Mouse (Mus musculus): ENCODE measurements around the gene Csnk2a1. TPM values are rescaled to one million over a fixed set of nuclear protein-coding genes. Genes with fewer than 3 reads are reported as not detected.
"Not testable (repeated sequence)": the region's sequence is repeated elsewhere in the genome, so short reads cannot be mapped to it uniquely, and the experiment has no call there.

The Csnk2a1 gene
- total RNA-seq, 2 experiments from 2014 or later, result 98.3 to 101 TPM

GRCm38 (mm10) chr2:152240580-152240979, 13.9 kb downstream of the Csnk2a1 start:
- DNase-seq, result no peak

GRCm38 (mm10) chr2:152247213-152247612, 20.6 kb downstream of the Csnk2a1 start:
- no peak for DNase-seq

GRCm38 (mm10) chr2:152250511-152250910, 23.9 kb downstream of the Csnk2a1 start:
- DNase-seq, result no peak

GRCm38 (mm10) chr2:152259739-152260138, 33.1 kb downstream of the Csnk2a1 start:
- no peak for DNase-seq

GRCm38 (mm10) chr2:152273639-152274038, 47.0 kb downstream of the Csnk2a1 start:
- no peak for DNase-seq

GRCm38 (mm10) chr2:152281407-152281806, 54.8 kb downstream of the Csnk2a1 start:
- no peak for DNase-seq

GRCm38 (mm10) chr2:152287560-152287959, 60.9 kb downstream of the Csnk2a1 start:
- no peak for DNase-seq

- no peak for DNase-seq
Measured at GRCm38 (mm10) chr2:152288046-152288445, 61.4 kb downstream of the Csnk2a1 start.

GRCm38 (mm10) chr2:152289623-152290022, 63.0 kb downstream of the Csnk2a1 start:
- not testable (repeated sequence) for DNase-seq

GRCm38 (mm10) chr2:152292475-152292874, 65.8 kb downstream of the Csnk2a1 start:
- DNase-seq, result no peak

GRCm38 (mm10) chr2:152293179-152293726, 66.6 kb downstream of the Csnk2a1 start:
- no peak for DNase-seq

GRCm38 (mm10) chr2:152293727-152294475, 67.3 kb downstream of the Csnk2a1 start, which contains the start of gene Tbc1d20:
Tbc1d20 (plus strand) TSS chr2:152293828.
- DNase-seq, result peak; percentile 89 to 92

GRCm38 (mm10) chr2:152294541-152294940, 67.9 kb downstream of the Csnk2a1 start:
- no peak for DNase-seq

GRCm38 (mm10) chr2:152302862-152303261, 76.2 kb downstream of the Csnk2a1 start:
- no peak for DNase-seq

- DNase-seq, result no peak
Measured at GRCm38 (mm10) chr2:152303781-152304180, 77.1 kb downstream of the Csnk2a1 start.

GRCm38 (mm10) chr2:152305480-152305879, 78.8 kb downstream of the Csnk2a1 start:
- DNase-seq, result no peak

GRCm38 (mm10) chr2:152307186-152307585, 80.5 kb downstream of the Csnk2a1 start:
- no peak for DNase-seq

- no peak for DNase-seq
Measured at GRCm38 (mm10) chr2:152312996-152313395, 86.4 kb downstream of the Csnk2a1 start.

- DNase-seq, result no peak
Measured at GRCm38 (mm10) chr2:152313926-152314325, 87.3 kb downstream of the Csnk2a1 start.

- no peak for DNase-seq
Measured at GRCm38 (mm10) chr2:152317054-152317453, 90.4 kb downstream of the Csnk2a1 start.

GRCm38 (mm10) chr2:152321558-152321957, 94.9 kb downstream of the Csnk2a1 start:
- DNase-seq, result no peak

GRCm38 (mm10) chr2:152322198-152322597, 95.6 kb downstream of the Csnk2a1 start:
- no peak for DNase-seq

- DNase-seq, result no peak
Measured at GRCm38 (mm10) chr2:152323971-152324370, 97.3 kb downstream of the Csnk2a1 start.

- no peak for DNase-seq
Measured at GRCm38 (mm10) chr2:152324842-152325241, 98.2 kb downstream of the Csnk2a1 start.
